Mouse (Mus musculus) liver, adult 2 months (tissue): ENCODE results near the gene Plaur.

Experiments used
- CTCF ChIP-seq: fragments of 200-500 bp; IDR thresholded peaks from 2 replicates; pipeline ENCODE4 v1.5.1; 2011; ENCODE audit warnings: low read depth, low read length, control low read depth
- POLR2A ChIP-seq: fragments of 200-500 bp; IDR thresholded peaks from 2 replicates; pipeline ENCODE4 v1.6.1; 2011; ENCODE audit warnings: low read length, control low read depth; ENCODE audit not compliant: insufficient read depth; ENCODE audit errors: extremely low read depth

DNA sequence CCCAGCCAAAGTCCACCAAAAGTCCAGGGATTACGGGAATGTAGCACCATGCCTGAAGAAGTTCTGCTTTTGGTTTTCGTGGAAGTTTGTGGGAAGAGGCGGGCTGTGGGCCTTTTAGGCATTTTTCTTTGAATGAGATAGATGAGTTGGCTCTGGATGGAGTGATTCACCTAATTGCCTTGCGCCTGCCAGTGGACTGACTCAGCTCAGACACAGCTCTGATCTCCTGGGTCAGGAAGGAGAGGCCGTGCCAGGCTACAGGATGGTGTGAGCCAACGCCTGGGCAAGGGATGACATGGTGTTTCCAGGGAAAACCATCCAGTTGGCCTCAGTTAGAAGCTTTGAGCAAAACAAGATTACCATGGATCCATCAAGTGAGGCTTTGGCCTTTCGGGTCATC lies 8.1 kb downstream of the Plaur start:
- TF ChIP-seq CTCF (no peak), POLR2A (no peak)
